Comparison of ENCODE assay signal across 20 mouse cellular contexts in the genomic region with DNA sequence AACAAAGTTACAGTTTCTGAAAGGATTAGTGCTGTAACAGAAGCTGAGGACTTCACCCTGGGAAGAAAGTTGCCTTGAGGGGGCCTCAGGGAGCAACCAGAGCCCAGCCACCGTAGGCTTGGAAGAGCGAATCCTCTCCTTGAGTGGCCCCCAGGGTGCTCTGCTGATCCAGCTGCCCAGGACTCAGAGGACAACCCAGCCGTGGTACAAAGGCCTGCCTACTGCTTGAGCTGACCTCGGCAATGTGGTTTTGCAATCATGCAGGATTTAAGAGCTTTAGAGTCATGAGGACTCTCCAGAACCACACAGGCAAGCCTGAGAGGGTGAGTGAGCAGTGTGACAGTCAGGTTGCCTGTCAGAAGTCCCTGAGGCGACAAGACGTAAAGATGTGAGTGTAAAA. TPM values are rescaled to one million over a fixed set of nuclear protein-coding genes. Genes with fewer than 3 reads are reported as not detected.
DNase-seq lines count a peak whose midpoint lies in the region; ATAC-seq and TF ChIP-seq lines count a peak whose summit lies in the region.
"Had no signal": no experiment of that assay in that cellular context is flagged by ENCODE, and none has a peak within 500 bp of the region (broad histone marks: within the 10 kb centered on the region; RNA-seq: fewer than 3 reads in every experiment).

No protein-coding gene starts in this region.

- TF ChIP-seq POLR2A in bone marrow macrophage, adult 2 months (IDR thresholded peaks at IDR 0.05; ENCODE audit: borderline replicate concordance, low read depth, low read length): no peak

- H3K4me3 ChIP-seq in heart, embryonic 13.5 days: no peak overlapping the region
- no peak overlapping the region for H3K4me3 ChIP-seq in heart, embryonic 10.5 days
- H3K4me3 ChIP-seq in bone marrow macrophage, adult 2 months (ENCODE audit: insufficient read depth, low read length): no peak overlapping the region
- H3K4me3 ChIP-seq: embryonic facial prominence, embryonic 10.5 days; erythroblast, embryonic 14.5 days; limb, embryonic 13.5 days; lung, embryonic 15.5 days had no signal

- TF ChIP-seq CTCF in bone marrow macrophage, adult 2 months (IDR thresholded peaks at IDR 0.05; ENCODE audit: low read depth, low read length): no peak

- H3K36me3 ChIP-seq in heart, embryonic 13.5 days: no peaks in the 10 kb centered on the region
- H3K36me3 ChIP-seq in heart, embryonic 10.5 days: no peaks in the 10 kb centered on the region
- H3K36me3 ChIP-seq: embryonic facial prominence, embryonic 10.5 days; limb, embryonic 13.5 days; lung, embryonic 15.5 days had no signal

- no peak overlapping the region for H3K9ac ChIP-seq in heart, embryonic 13.5 days
- H3K9ac ChIP-seq: limb, embryonic 13.5 days; lung, embryonic 15.5 days had no signal

- H3K27ac ChIP-seq in heart, embryonic 13.5 days (replicated peaks): peak overlapping the region; percentile 63
- no peak overlapping the region for H3K27ac ChIP-seq in heart, embryonic 10.5 days
- H3K27ac ChIP-seq in bone marrow macrophage, adult 2 months (ENCODE audit: insufficient read depth, low read depth, low read length): peak overlapping the region; percentile 30; the same call in 1 of the 2 replicates
- H3K27ac ChIP-seq: embryonic facial prominence, embryonic 10.5 days; limb, embryonic 13.5 days; lung, embryonic 15.5 days had no signal

- H3K4me1 ChIP-seq in heart, embryonic 13.5 days: peaks cover 9% of the 10 kb centered on the region
- H3K4me1 ChIP-seq in heart, embryonic 10.5 days: peaks cover 4% of the 10 kb centered on the region
- peaks cover 14% of the 10 kb centered on the region for H3K4me1 ChIP-seq in bone marrow macrophage, adult 2 months (ENCODE audit: control insufficient read depth, insufficient read depth, low read length)

- H3K9me3 ChIP-seq in heart, embryonic 13.5 days: no peaks in the 10 kb centered on the region
- H3K9me3 ChIP-seq in heart, embryonic 10.5 days: no peaks in the 10 kb centered on the region
- H3K9me3 ChIP-seq: embryonic facial prominence, embryonic 10.5 days; limb, embryonic 13.5 days; lung, embryonic 15.5 days had no signal

- H3K4me2 ChIP-seq in heart, embryonic 13.5 days: no peak overlapping the region
- H3K4me2 ChIP-seq: limb, embryonic 13.5 days; lung, embryonic 15.5 days had no signal

- WGBS in heart, embryonic 13.5 days: 53% methylated on average over 6 of the region's 6 CpGs
- 70% methylated on average over 6 of the region's 6 CpGs for WGBS in heart, embryonic 10.5 days

- no peak for ATAC-seq in heart, embryonic 13.5 days (ENCODE audit: extremely low read depth, insufficient number of reproducible peaks, low FRiP score, low TSS enrichment)
- ATAC-seq: forebrain, embryonic 16.5 days had no signal

- DNase-seq in heart, embryonic 10.5 days (ENCODE audit: low spot score): no peak
- peak; percentile 47 for DNase-seq in adipocyte (ENCODE audit: low spot score)
- DNase-seq in lung, postnatal 25 days (ENCODE audit: low spot score): peak; percentile 62
- DNase-seq in ovary, postnatal 14 days (ENCODE audit: low spot score): no peak
- no peak for DNase-seq in cerebellum, adult 11-12 months
- DNase-seq: cerebellum, adult 11 months; cerebellum, postnatal 36 days; kidney, adult 2 months; kidney, postnatal 25 days; midbrain, embryonic 14.5 days; retina, postnatal 1 day; right cerebral cortex, postnatal 4 days; thymus, postnatal 14 days had no signal

- H3K27me3 ChIP-seq in heart, embryonic 13.5 days (replicated peaks): no peaks in the 10 kb centered on the region
- H3K27me3 ChIP-seq in heart, embryonic 10.5 days (ENCODE audit: insufficient read depth, poor library complexity, severe bottlenecking): no peaks in the 10 kb centered on the region
- H3K27me3 ChIP-seq: limb, embryonic 13.5 days; lung, embryonic 15.5 days had no signal

RNA-seq across cellular contexts. Expression of gene Klhl7, which starts 28.4 kb away (rescaled TPM):
- polyA plus RNA-seq in heart, embryonic 13.5 days (2015; fragmentation: Nextera tagmentation; extraction: Ambion mirVana): 39.5 and 44.3 TPM in 2 replicates
- polyA plus RNA-seq in heart, embryonic 10.5 days (2016; fragmentation: Nextera tagmentation; extraction: Ambion mirVana): 45.0 and 47.4 TPM in 2 replicates
- 14.6 and 15.5 TPM in 2 replicates for polyA plus RNA-seq in bone marrow macrophage, adult 2 months (2012; ENCODE audit: insufficient read depth, insufficient read length, missing spikeins)

RNA-seq across cellular contexts. Expression of gene Fam126a, which starts 41.5 kb away (rescaled TPM):
- 32.6 and 33.9 TPM in 2 replicates for polyA plus RNA-seq in heart, embryonic 13.5 days (2015; fragmentation: Nextera tagmentation; extraction: Ambion mirVana)
- polyA plus RNA-seq in heart, embryonic 10.5 days (2016; fragmentation: Nextera tagmentation; extraction: Ambion mirVana): 27.5 and 39.7 TPM in 2 replicates
- 24.2 and 24.3 TPM in 2 replicates for polyA plus RNA-seq in bone marrow macrophage, adult 2 months (2012; ENCODE audit: insufficient read depth, insufficient read length, missing spikeins)

Comparison
In these comparisons a context has a peak if more than half of its experiments do, and no peak if none do; other contexts are left out.
1. DNase-seq: peak in adipocyte (single experiment) and lung, postnatal 25 days (single experiment); none in heart, embryonic 10.5 days (single experiment), ovary, postnatal 14 days (single experiment) and cerebellum, adult 11-12 months (single experiment).